Mouse (Mus musculus) heart, embryonic 16.5 days (tissue): ENCODE data around the gene Atp5e. TPM values are rescaled to one million over a fixed set of nuclear protein-coding genes. Genes with fewer than 3 reads are reported as not detected.
A peak's percentile ranks its signal among the peaks of the same experiment; 100 is the strongest.

ENCODE experiments used
- ATAC-seq: fragments of 200-750 bp; cut with Nextera tagmentation; replicated peaks from 2 replicates; pipeline ENCODE4 v1.8.0; 2017; ENCODE audit warnings: moderate number of reproducible peaks; ENCODE audit not compliant: insufficient read depth, low FRiP score; ENCODE audit errors: extremely low read depth
- H3K27ac ChIP-seq: fragments of 300-500 bp; sonication (generic); 2 replicates; pipeline ENCODE4 v1.5.1; 2014; ENCODE audit warnings: mild to moderate bottlenecking, low read length, control low read depth, moderate library complexity
- H3K27me3 ChIP-seq: fragments of 300-500 bp; sonication (generic); 2 replicates; pipeline ENCODE4 v1.6.1; 2014; ENCODE audit warnings: low read length, mixed read lengths; ENCODE audit not compliant: control insufficient read depth, insufficient read depth
- H3K36me3 ChIP-seq: fragments of 300-500 bp; sonication (generic); 2 replicates; pipeline ENCODE4 v1.6.1; 2014; ENCODE audit not compliant: control insufficient read depth, insufficient read depth
- H3K4me1 ChIP-seq: fragments of 300-500 bp; sonication (generic); 2 replicates; pipeline ENCODE4 v1.6.1; 2014; ENCODE audit warnings: low read length, mixed read lengths; ENCODE audit not compliant: control insufficient read depth, insufficient read depth
- H3K4me2 ChIP-seq: fragments of 300-500 bp; sonication (generic); 2 replicates; pipeline ENCODE4 v1.6.1; 2014; ENCODE audit warnings: low read depth, mild to moderate bottlenecking, control low read depth, low read length
- H3K4me3 ChIP-seq: fragments of 300-500 bp; sonication (generic); 2 replicates; pipeline ENCODE4 v1.5.1; 2014; ENCODE audit warnings: mild to moderate bottlenecking, control low read depth, low read length
- H3K9ac ChIP-seq: fragments of 300-500 bp; sonication (generic); 2 replicates; pipeline ENCODE4 v1.6.1; 2014; ENCODE audit warnings: low read length, control low read depth
- H3K9me3 ChIP-seq: fragments of 300-500 bp; sonication (generic); replicated peaks from 2 replicates; pipeline ENCODE4 v1.6.1; 2016; ENCODE audit warnings: low read length; ENCODE audit not compliant: control insufficient read depth
- WGBS: fragments of 180-500 bp; shearing (Covaris S2); extraction: QIAGEN DNeasy Blood & Tissue Kit; methylation state at CpG from one replicate; pipeline ENCODE4 v1.1.7; 2014; 5-methylcytosine and 5-hydroxymethylcytosine counted together
- polyA plus RNA-seq: library from polyadenylated mRNA; unstranded; fragments of >200 nt; fragmentation: Nextera tagmentation; extraction: Ambion mirVana; gene quantifications from 2 replicates; pipeline ENCODE4 v1.2.1, GENCODE M21; 2015

Atp5e gene
- 912 and 1,057 TPM in 2 replicates for polyA plus RNA-seq

DNA sequence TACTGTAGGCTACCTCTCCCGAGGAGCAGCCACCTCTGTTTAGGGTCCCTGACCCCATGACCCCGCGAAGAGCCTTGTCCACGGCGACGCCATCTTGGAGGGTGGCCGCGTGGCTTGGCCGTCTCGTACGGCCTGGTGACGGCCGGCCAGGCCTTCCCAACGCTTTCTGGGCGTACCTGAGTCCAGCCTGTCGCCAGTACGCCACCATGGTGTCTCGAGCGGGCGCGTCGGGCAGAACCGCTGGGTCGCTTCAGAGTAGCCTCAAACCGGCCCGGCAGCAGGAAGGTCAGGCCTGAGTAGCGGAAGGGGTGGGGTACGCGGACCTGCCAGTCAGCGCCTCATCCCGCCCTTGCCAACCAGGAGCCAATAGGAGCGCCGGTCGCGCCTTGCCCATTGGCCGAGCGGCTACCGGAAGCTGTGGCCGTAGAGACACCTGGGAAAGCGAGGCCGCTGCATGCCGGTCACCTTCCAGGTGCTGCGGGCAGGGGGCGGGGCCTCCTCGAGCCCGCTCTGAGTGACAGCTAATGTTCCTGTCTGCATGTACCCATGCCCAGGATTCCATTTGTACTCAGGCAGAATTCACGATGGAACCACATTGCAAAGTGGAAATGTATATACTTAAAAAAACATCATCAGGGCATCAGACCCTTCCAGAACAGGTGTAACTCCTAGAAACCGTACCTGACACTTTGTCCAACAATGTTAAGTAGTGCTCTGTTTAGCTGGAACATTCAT is at the start of gene Atp5e:
Gene Atp5e (minus strand): TSS at position 317 of the 735 bp plus-strand sequence.
- no peaks in the 10 kb centered on the region for H3K9me3 ChIP-seq
- peaks cover 52% of the 10 kb centered on the region for H3K36me3 ChIP-seq
- H3K4me3 ChIP-seq = peak within 1 kb of the TSS; percentile 90
- H3K27ac ChIP-seq = peak within 1 kb of the TSS; percentile 86
- 2% methylated on average over 48 of the region's 48 CpGs for WGBS
- ATAC-seq = peak; percentile 100
- H3K9ac ChIP-seq = peak within 1 kb of the TSS; percentile 95
- H3K27me3 ChIP-seq = no peaks in the 10 kb centered on the region
- H3K4me2 ChIP-seq = peak within 1 kb of the TSS; percentile 99
- peaks cover 7% of the 10 kb centered on the region for H3K4me1 ChIP-seq

DNA sequence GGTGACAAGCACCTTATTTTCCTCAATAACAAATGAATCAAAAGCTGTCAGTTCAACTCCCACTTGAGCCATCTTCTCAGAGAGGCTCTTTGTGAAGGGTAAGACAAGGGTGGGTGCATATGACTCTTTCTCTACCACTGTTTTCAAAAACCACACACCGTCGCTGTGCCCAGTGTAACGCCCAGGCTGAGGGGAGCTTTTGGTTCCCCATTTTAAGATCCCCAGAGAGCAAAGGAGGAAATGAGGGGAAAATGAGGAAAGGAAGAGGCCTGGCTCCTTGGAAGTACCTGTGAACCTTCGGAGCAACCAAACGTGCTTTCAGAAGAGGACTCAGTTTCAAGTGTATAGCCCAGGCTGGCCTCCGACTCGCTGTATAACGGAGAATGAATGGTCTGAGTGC is 45.9 kb upstream of the Atp5e start:
- 88% methylated on average over 8 of the region's 8 CpGs for WGBS

DNA sequence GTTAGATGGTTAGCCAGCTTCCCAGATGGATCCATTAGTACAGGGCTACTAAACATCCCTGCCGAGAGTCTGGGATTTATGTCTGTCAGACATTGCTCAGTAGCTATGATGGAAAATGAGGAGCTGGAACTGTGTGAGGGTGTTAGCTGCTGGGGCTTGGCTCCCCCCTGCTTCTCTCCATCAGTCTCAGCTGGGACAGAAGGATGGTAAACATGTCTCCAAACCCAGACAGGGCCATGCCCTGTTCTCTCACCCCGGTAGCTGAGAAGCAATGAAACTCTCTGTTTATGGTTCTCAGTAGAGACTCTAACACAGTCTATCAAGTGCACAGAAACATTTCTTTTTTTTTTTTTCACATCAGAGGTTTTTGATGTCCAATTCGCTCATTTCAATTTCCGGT is 44.1 kb upstream of the Atp5e start:
- Histone ChIP-seq H3K4me2 (no peak overlapping the region), H3K27me3 (no peaks in the 10 kb centered on the region), H3K27ac (no peak overlapping the region), H3K4me3 (no peak overlapping the region), H3K4me1 (no peaks in the 10 kb centered on the region), H3K36me3 (no peaks in the 10 kb centered on the region), H3K9me3 (no peaks in the 10 kb centered on the region), H3K9ac (no peak overlapping the region)
- no peak for ATAC-seq
- 81% methylated on average over 4 of the region's 4 CpGs for WGBS

More for the DNA sequence above, 45.9 kb upstream of the Atp5e start:
- no peaks in the 10 kb centered on the region for H3K4me1 ChIP-seq
- H3K4me2 ChIP-seq = no peak overlapping the region
- H3K4me3 ChIP-seq = no peak overlapping the region
- H3K27me3 ChIP-seq = no peaks in the 10 kb centered on the region
- H3K36me3 ChIP-seq = no peaks in the 10 kb centered on the region
- H3K9me3 ChIP-seq = no peaks in the 10 kb centered on the region
- no peak for ATAC-seq
- H3K9ac ChIP-seq = no peak overlapping the region
- no peak overlapping the region for H3K27ac ChIP-seq

DNA sequence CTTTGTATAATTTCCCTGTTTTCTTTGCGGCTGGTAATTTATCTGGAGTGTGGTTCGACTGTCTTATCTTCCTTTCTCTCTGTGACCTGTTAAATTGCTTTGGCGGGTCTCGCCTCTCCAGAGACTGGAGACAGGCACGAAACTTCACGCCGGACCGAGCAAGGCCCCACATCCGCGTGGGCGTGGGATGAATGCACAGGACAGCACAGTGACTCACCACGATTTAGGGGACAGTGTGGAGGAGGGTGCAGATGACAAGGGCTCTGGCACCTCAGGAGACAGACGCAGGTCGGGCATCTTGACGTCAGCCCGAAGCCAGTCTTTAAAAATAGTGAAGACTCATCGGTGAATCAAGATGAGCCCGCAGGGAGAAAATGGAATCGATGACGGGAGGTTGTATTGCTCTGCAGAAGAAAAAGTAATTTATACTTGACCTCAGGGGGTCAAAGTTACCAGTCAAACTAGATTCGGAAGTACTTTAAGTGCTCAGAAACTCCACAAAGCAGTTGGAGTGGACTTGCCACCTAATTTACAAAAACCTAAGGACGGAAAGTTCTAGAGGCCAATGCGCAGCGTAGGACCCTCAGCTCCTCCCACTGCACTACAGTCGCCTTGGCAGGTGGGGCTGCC is 39.0 kb upstream of the Atp5e start:
- Histone ChIP-seq H3K27ac (no peak overlapping the region), H3K4me3 (no peak overlapping the region), H3K4me1 (no peaks in the 10 kb centered on the region), H3K9ac (no peak overlapping the region), H3K9me3 (no peaks in the 10 kb centered on the region), H3K36me3 (no peaks in the 10 kb centered on the region), H3K27me3 (no peaks in the 10 kb centered on the region), H3K4me2 (peak overlapping the region; percentile 38)
- ATAC-seq = no peak
- 46% methylated on average over 25 of the region's 25 CpGs for WGBS

DNA sequence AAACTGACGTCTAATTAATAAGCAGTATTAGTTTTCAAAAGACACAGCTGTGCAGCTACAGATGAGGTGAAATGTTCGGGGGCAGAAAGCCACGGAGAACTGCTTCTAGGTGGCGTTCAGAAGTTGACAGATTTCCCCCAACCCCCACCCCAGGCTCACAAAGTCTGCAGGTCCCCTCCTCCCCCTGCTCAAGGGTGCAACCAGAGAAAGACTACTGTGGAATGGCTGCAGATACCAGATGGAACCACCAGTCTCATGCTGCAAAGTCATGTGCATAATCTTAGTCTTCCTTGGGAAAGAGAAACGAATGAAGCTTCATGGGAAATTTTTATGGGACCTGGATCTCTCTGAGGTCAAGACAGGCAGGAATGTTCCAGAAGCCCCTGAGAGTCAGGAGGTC is 38.4 kb upstream of the Atp5e start:
- Histone ChIP-seq H3K27ac (no peak overlapping the region), H3K9me3 (no peaks in the 10 kb centered on the region), H3K4me2 (no peak overlapping the region; the same call in 1 of the 2 replicates), H3K27me3 (no peaks in the 10 kb centered on the region), H3K36me3 (no peaks in the 10 kb centered on the region), H3K4me1 (no peaks in the 10 kb centered on the region), H3K4me3 (no peak overlapping the region), H3K9ac (no peak overlapping the region)
- 45% methylated on average over 5 of the region's 5 CpGs for WGBS
- no peak for ATAC-seq

DNA sequence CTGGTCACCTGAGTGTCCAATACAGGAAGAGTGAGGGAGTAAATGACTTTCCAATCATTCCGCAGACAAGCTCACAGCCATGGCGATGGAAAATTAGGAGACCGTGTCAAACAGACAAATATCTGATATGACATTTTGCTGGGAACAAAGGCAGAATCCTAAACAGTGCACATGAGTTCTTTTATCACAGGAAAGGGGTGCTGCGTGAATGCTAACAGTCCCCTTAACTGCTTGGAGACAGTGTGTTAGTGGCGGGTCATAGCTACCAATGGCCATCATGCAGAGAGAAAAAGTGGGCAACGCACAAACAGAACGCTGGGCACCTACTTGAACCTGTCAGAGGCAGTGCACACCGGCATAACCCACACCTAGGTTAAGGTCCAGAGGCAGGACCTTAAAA is 37.6 kb upstream of the Atp5e start:
- ATAC-seq = no peak
- H3K9ac ChIP-seq = no peak overlapping the region
- no peaks in the 10 kb centered on the region for H3K36me3 ChIP-seq
- no peak overlapping the region for H3K4me3 ChIP-seq
- no peaks in the 10 kb centered on the region for H3K27me3 ChIP-seq
- H3K27ac ChIP-seq = no peak overlapping the region
- no peaks in the 10 kb centered on the region for H3K4me1 ChIP-seq
- H3K4me2 ChIP-seq = no peak overlapping the region
- H3K9me3 ChIP-seq = no peaks in the 10 kb centered on the region; the same call in 1 of the 2 replicates
- 82% methylated on average over 8 of the region's 8 CpGs for WGBS

DNA sequence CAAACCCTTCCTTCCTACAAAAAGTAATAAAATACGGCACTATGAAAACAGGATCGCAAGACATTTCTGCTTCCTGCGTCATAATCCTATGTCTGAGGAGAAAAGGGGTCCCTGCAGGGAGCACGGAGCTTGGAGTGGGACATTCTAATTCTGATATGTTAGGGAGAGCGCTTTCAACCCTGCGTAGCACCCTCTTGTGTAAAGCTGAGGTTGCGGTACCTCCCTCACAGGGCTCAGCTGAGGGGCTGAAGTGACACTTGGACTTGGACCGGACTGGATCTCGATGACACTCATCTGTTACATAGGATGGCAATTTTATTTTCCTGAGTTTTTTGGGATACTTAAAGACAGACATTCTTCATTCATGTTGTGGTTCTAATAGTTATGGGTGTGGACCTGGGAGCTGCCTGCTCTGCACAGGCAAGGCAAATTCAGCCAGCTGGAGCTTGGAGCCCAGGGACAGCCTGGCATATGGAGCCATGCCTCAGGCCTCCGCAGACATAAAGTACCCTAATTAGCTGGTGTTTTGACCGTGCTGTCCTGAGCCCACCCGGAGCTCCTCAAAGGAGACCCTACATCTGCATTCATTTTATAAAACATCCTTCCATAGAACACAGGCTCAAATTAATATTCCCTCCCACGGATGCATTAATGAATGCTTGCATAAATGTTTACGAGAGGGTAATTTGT is 37.1 kb upstream of the Atp5e start:
- Histone ChIP-seq H3K36me3 (no peaks in the 10 kb centered on the region), H3K4me3 (no peak overlapping the region), H3K9me3 (peaks cover 3% of the 10 kb centered on the region), H3K27ac (no peak overlapping the region), H3K9ac (no peak overlapping the region), H3K4me2 (no peak overlapping the region), H3K27me3 (no peaks in the 10 kb centered on the region), H3K4me1 (no peaks in the 10 kb centered on the region)
- WGBS = 86% methylated on average over 14 of the region's 14 CpGs
- no peak for ATAC-seq

DNA sequence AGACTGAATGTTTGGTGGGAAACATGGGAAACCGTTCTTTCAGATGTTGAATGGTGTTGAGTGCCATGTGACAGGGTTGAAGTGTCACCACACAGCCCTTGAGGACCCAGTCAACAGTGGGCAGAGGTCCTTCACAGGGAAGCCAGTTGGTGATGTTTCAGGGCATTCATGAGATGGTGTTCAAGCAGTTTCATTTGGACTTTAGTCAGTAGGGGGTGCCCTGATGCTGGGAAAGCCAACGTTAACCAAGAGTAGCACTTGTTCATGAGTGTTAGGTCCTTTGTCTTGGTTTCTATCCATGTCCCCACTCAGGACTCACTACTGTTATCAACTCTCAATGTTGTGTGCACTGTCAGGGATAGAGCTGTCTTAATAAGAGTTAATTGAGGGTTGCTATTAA is 29.0 kb upstream of the Atp5e start:
- Histone ChIP-seq H3K36me3 (no peaks in the 10 kb centered on the region), H3K27me3 (no peaks in the 10 kb centered on the region), H3K27ac (no peak overlapping the region), H3K9ac (no peak overlapping the region), H3K4me1 (no peaks in the 10 kb centered on the region), H3K4me2 (no peak overlapping the region), H3K9me3 (peaks cover 5% of the 10 kb centered on the region), H3K4me3 (no peak overlapping the region)
- 52% methylated on average over 2 of the region's 2 CpGs for WGBS
- ATAC-seq = no peak

DNA sequence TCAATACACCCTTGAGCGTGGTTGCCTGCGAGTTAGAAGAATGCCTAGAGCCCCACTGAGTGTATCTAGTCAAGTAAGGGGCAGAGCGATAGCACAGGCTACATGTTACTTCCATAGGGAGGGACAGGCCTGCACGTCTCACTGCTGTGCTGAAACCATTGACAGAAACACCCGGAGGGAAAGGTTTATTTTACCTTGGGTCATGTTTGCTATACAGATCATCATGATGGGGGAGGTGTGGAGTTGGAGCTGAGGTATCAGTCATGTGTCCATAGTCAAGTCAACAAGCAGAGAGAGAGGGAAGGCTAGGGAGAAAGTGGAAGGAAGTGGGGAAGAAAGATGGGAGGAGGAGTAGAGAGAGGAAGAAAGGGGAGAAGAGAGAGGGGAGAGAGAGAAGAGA is 23.1 kb upstream of the Atp5e start:
- no peaks in the 10 kb centered on the region for H3K9me3 ChIP-seq
- WGBS = 77% methylated on average over 5 of the region's 5 CpGs
- no peaks in the 10 kb centered on the region for H3K27me3 ChIP-seq
- H3K36me3 ChIP-seq = no peaks in the 10 kb centered on the region
- no peak overlapping the region for H3K9ac ChIP-seq
- no peak overlapping the region for H3K4me2 ChIP-seq
- no peaks in the 10 kb centered on the region for H3K4me1 ChIP-seq
- H3K27ac ChIP-seq = no peak overlapping the region
- no peak overlapping the region for H3K4me3 ChIP-seq
- no peak for ATAC-seq
